Mouse (Mus musculus) cerebellum, adult 8-10 months (tissue): ENCODE results near the gene Iqck.

Experiments used
- DNase-seq: peaks from one replicate; pipeline ENCODE4 v3.0.0; 2022

Gene Iqck

GRCm38 (mm10) chr7:118919261-118920006 is 63.9 kb downstream of the Iqck start:
- DNase-seq: no peak

- DNase-seq: no peak
These were observed 67.1 kb downstream of the Iqck start for GRCm38 (mm10) chr7:118922441-118923202.

- DNase-seq: no peak
These were observed 70.0 kb downstream of the Iqck start for GRCm38 (mm10) chr7:118925547-118925946.

GRCm38 (mm10) chr7:118926516-118927260 is 71.1 kb downstream of the Iqck start:
- no peak for DNase-seq

GRCm38 (mm10) chr7:118927279-118927678 is 71.7 kb downstream of the Iqck start:
- no peak for DNase-seq

- DNase-seq: no peak
These were observed 72.8 kb downstream of the Iqck start for GRCm38 (mm10) chr7:118928316-118928715.

- DNase-seq: no peak
These were observed 73.4 kb downstream of the Iqck start for GRCm38 (mm10) chr7:118928916-118929315.

GRCm38 (mm10) chr7:118929601-118930311 is 74.2 kb downstream of the Iqck start:
- DNase-seq: peak; percentile 12

- DNase-seq: no peak
These were observed 76.2 kb downstream of the Iqck start for GRCm38 (mm10) chr7:118931502-118932395.

- DNase-seq: no peak
These were observed 79.8 kb downstream of the Iqck start for GRCm38 (mm10) chr7:118935306-118935705.

GRCm38 (mm10) chr7:118936844-118937243 is 81.3 kb downstream of the Iqck start:
- no peak for DNase-seq

GRCm38 (mm10) chr7:118937469-118938387 is 82.2 kb downstream of the Iqck start:
- no peak for DNase-seq

GRCm38 (mm10) chr7:118942297-118942696 is 86.7 kb downstream of the Iqck start:
- no peak for DNase-seq

GRCm38 (mm10) chr7:118943170-118943569 is 87.6 kb downstream of the Iqck start:
- no peak for DNase-seq

GRCm38 (mm10) chr7:118944884-118945283 is 89.3 kb downstream of the Iqck start:
- DNase-seq: no peak

- DNase-seq: no peak
These were observed 91.7 kb downstream of the Iqck start for GRCm38 (mm10) chr7:118947241-118947640.

- no peak for DNase-seq
These were observed 93.2 kb downstream of the Iqck start for GRCm38 (mm10) chr7:118948677-118949282.

GRCm38 (mm10) chr7:118949749-118950148 is 94.2 kb downstream of the Iqck start:
- no peak for DNase-seq

GRCm38 (mm10) chr7:118953626-118954282 is 98.2 kb downstream of the Iqck start:
- no peak for DNase-seq

GRCm38 (mm10) chr7:118954968-118955367 is 99.4 kb downstream of the Iqck start:
- no peak for DNase-seq
